Mouse (Mus musculus) hindbrain, embryonic 11.5 days (tissue): Measurements from ENCODE around the gene Wdfy1. TPM values are rescaled to one million over a fixed set of nuclear protein-coding genes. Genes with fewer than 3 reads are reported as not detected.

ENCODE experiments used
- ATAC-seq: fragments of 200-750 bp; cut with Nextera tagmentation; 2 replicates; pipeline ENCODE4 v1.8.0; 2017; ENCODE audit warnings: mild to moderate bottlenecking, moderate TSS enrichment, moderate library complexity; ENCODE audit not compliant: low FRiP score
- DNase-seq: peaks from one replicate; pipeline ENCODE4 v3.0.0-alpha.2; 2015; ENCODE audit warnings: low spot score
- H3K27ac ChIP-seq: fragments of 300-500 bp; sonication (generic); 2 replicates; pipeline ENCODE4 v1.5.1; 2014; ENCODE audit warnings: mild to moderate bottlenecking, low read depth, low read length
- H3K27me3 ChIP-seq: fragments of 300-500 bp; sonication (generic); 2 replicates; pipeline ENCODE4 v1.6.1; 2014; ENCODE audit warnings: mild to moderate bottlenecking, low read length, moderate library complexity, mixed read lengths; ENCODE audit not compliant: control insufficient read depth, insufficient read depth
- H3K36me3 ChIP-seq: fragments of 300-500 bp; sonication (generic); 2 replicates; pipeline ENCODE4 v1.6.1; 2014; ENCODE audit warnings: mild to moderate bottlenecking, low read length, moderate library complexity, mixed read lengths; ENCODE audit not compliant: control insufficient read depth, insufficient read depth
- H3K4me1 ChIP-seq: fragments of 300-500 bp; sonication (generic); replicated peaks from 2 replicates; pipeline ENCODE4 v1.6.1; 2014; ENCODE audit warnings: low read length, mixed read lengths; ENCODE audit not compliant: control insufficient read depth, insufficient read depth
- H3K4me2 ChIP-seq: fragments of 300-500 bp; sonication (generic); replicated peaks from 2 replicates; pipeline ENCODE4 v1.6.1; 2014; ENCODE audit warnings: mild to moderate bottlenecking, low read depth, low read length
- H3K4me3 ChIP-seq: fragments of 300-500 bp; sonication (generic); 2 replicates; pipeline ENCODE4 v1.5.1; 2014; ENCODE audit warnings: low read depth, low read length
- H3K9ac ChIP-seq: fragments of 300-500 bp; sonication (generic); 2 replicates; pipeline ENCODE4 v1.6.1; 2014; ENCODE audit warnings: low read depth, low read length
- H3K9me3 ChIP-seq: fragments of 300-500 bp; sonication (generic); 2 replicates; pipeline ENCODE4 v1.6.1; 2016; ENCODE audit warnings: low read length; ENCODE audit not compliant: control insufficient read depth
- WGBS: fragments of 180-500 bp; shearing (Covaris S2); extraction: QIAGEN DNeasy Blood & Tissue Kit; methylation state at CpG from one replicate; pipeline ENCODE4 v1.1.7; 2014; 5-methylcytosine and 5-hydroxymethylcytosine counted together
- polyA plus RNA-seq: library from polyadenylated mRNA; unstranded; fragments of >200 nt; fragmentation: Nextera tagmentation; extraction: Ambion mirVana; gene quantifications from 2 replicates; pipeline ENCODE4 v1.2.1, GENCODE M21; 2014

Gene Wdfy1
- polyA plus RNA-seq, 1 experiment from 2014 or later, result 52.6 TPM

DNA sequence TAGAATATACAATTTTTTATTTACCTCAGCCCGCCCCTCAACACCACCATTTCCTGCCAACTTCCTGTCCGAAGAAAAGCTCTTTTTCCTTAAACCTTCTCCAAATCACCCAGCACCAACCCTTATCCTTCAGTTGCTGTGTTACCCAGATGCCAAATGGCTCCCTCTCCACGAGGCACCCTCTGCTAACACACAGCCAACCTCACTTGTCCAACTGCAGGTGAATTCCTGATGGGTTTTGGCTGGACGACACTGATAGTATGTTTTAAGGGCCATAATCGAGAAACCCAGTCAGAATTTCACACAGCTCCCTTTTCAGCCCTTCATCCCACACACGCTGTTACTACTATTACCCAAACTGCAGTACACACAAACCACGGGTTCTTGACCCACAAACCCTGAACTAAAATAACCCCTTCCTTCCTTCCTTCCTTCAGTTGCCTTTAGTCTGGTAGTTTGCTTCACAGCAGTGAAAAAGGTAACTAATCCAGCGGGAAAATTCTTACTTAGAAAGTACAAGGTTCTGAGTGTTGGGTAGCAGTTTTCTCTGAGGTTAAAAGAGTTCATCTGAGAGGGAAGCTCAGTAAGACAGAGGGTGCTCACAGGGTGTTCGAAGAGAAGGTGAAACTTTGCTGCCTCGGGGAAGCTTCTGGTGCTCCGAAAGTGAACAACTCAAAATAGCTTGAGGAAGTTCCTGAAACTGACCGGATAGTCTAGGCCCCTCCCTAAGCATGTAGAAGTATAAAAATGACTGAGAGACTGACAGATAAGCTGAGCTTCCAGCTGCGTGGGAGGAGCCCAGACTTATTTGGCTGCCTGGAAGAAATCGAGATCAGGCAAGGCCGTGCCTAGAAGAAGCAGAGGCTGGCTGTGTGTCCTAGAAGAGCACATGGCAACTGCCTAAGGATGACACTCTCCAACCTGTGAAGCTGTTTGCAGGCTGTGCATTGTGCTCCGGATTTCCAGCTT, 13.4 kb downstream of the Wdfy1 start:
- DNase-seq, result peak; percentile 18
- no peaks in the 10 kb centered on the region for H3K9me3 ChIP-seq
- no peak overlapping the region for H3K27ac ChIP-seq
- no peaks in the 10 kb centered on the region for H3K27me3 ChIP-seq
- no peak overlapping the region for H3K9ac ChIP-seq
- 66% methylated on average over 16 of the region's 16 CpGs for WGBS
- peak overlapping the region; percentile 83 for H3K4me3 ChIP-seq
- ATAC-seq, result no peak
- H3K4me2 ChIP-seq, result peak overlapping the region; percentile 66
- peaks cover 3% of the 10 kb centered on the region; the same call in 1 of the 2 replicates for H3K4me1 ChIP-seq
- no peaks in the 10 kb centered on the region for H3K36me3 ChIP-seq

DNA sequence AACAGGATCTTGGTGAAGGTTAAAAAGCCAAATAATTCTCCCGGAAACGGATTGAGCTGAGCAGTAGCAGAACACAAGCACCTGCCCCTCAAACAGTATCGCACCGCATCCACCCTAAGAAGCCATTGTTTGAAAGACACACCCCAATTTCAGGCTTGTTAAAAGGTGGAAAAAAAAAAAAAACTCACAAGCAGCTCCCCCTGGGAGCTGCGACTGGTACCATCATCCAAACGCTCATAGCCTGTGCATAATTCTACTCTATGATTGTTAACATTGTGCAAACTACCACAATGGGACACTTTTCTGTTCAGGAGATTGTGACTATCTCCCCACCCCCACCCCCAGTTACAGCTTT, 14.0 kb downstream of the Wdfy1 start:
- WGBS, result 2% methylated on average over 6 of the region's 6 CpGs
- DNase-seq (no peak), ATAC-seq (no peak; the same call in 1 of the 2 replicates)
- no peaks in the 10 kb centered on the region for H3K36me3 ChIP-seq
- no peak overlapping the region for H3K27ac ChIP-seq
- no peaks in the 10 kb centered on the region for H3K9me3 ChIP-seq
- H3K9ac ChIP-seq, result peak overlapping the region; percentile 59
- peaks cover 3% of the 10 kb centered on the region; the same call in 1 of the 2 replicates for H3K4me1 ChIP-seq
- H3K27me3 ChIP-seq, result no peaks in the 10 kb centered on the region
- H3K4me2 ChIP-seq, result peak overlapping the region; percentile 66
- peak overlapping the region; percentile 83 for H3K4me3 ChIP-seq

- ATAC-seq (peak; percentile 97), DNase-seq (peak; percentile 92)
- under 1% methylated on average over 62 of the region's 65 CpGs for WGBS
- Histone ChIP-seq H3K9me3 (no peaks in the 10 kb centered on the region), H3K4me2 (peak overlapping the region; percentile 66), H3K27ac (no peak overlapping the region), H3K36me3 (no peaks in the 10 kb centered on the region), H3K4me1 (peaks cover 3% of the 10 kb centered on the region; the same call in 1 of the 2 replicates), H3K27me3 (no peaks in the 10 kb centered on the region), H3K4me3 (peak overlapping the region; percentile 83), H3K9ac (peak overlapping the region; percentile 85)
Observed at GRCm38 (mm10) chr1:79761106-79761916, 14.6 kb downstream of the Wdfy1 start.

DNA sequence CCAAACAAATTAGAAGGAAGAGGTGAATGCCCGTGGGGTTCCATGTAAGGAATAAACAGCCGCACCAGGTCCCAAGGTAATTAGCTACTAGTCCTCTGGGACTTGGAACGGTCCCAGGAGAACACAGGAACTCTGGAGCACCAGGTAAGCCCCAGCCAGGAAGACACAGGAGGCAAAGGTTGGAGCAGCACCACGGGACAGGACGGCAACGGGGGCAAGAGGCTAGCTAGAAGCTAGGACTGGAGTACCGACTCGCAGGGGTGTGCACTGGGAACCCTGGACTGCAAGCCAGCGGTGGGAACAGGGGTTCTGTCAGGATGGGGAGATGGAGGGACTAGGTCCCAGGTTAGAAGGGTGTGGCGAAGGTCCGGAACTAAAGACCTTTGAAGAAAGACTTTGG, 15.3 kb downstream of the Wdfy1 start:
- no peak; the same call in 1 of the 2 replicates for ATAC-seq
- H3K9ac ChIP-seq, result peak overlapping the region; percentile 85
- no peaks in the 10 kb centered on the region for H3K27me3 ChIP-seq
- peak overlapping the region; percentile 83 for H3K4me3 ChIP-seq
- no peaks in the 10 kb centered on the region for H3K9me3 ChIP-seq
- WGBS, result 14% methylated on average over 11 of the region's 11 CpGs
- no peaks in the 10 kb centered on the region for H3K36me3 ChIP-seq
- no peak overlapping the region for H3K27ac ChIP-seq
- no peak for DNase-seq
- peak overlapping the region; percentile 66 for H3K4me2 ChIP-seq
- H3K4me1 ChIP-seq, result peaks cover 3% of the 10 kb centered on the region; the same call in 1 of the 2 replicates

DNA sequence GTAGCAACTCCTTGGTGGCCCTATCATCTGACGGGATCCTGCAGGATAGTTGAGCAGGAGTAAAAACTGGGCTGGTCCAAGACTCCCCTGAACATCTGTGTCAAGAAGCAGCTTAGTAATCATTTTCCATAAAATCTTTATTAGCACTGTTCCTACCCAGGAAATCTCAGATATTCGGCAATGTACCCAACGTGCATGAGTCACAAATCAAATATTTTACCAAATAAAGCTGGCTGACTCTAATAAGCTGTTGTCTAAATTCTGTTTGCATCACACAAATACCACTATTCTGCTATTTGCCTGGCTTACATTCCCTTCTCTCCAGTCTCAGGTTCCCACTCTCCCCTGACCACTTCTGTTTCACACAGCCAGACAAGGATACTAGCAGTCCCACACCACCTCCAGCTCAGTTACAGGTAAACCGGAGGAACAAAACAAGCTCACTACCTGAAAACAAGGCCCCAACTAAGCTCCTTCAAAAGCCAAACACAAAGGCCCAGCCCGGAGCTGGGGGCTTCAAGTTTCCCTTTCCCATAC, 16.4 kb downstream of the Wdfy1 start:
- Histone ChIP-seq H3K9me3 (no peaks in the 10 kb centered on the region), H3K27ac (no peak overlapping the region), H3K9ac (no peak overlapping the region), H3K27me3 (no peaks in the 10 kb centered on the region), H3K4me3 (no peak overlapping the region), H3K4me2 (no peak overlapping the region), H3K36me3 (no peaks in the 10 kb centered on the region), H3K4me1 (peaks cover 3% of the 10 kb centered on the region; the same call in 1 of the 2 replicates)
- DNase-seq (peak; percentile 1), ATAC-seq (no peak)
- WGBS, result 82% methylated on average over 5 of the region's 5 CpGs

DNA sequence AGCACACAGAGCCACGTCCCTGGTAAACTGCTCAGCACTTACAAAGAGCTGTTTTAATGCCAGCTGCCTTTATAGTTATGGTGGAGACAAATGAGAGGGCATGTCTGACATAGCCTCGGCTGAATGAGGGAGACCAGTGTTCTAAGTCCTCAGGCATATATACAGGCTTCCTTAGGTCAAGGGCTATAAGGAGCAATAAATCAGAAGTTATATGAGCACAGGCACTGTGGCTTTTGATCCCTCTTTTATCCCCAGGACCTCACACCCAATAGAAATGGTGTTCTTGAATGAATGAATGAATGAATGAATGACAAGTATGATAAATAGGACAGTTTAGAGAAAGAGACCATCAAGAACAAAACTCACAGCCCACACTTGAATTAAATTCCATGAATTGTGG, 16.9 kb downstream of the Wdfy1 start:
- no peak overlapping the region for H3K4me3 ChIP-seq
- peaks cover 3% of the 10 kb centered on the region; the same call in 1 of the 2 replicates for H3K4me1 ChIP-seq
- H3K9me3 ChIP-seq, result no peaks in the 10 kb centered on the region
- H3K27me3 ChIP-seq, result no peaks in the 10 kb centered on the region
- H3K4me2 ChIP-seq, result no peak overlapping the region
- H3K9ac ChIP-seq, result no peak overlapping the region
- H3K36me3 ChIP-seq, result no peaks in the 10 kb centered on the region
- WGBS, result 49% methylated on average over 2 of the region's 2 CpGs
- no peak for DNase-seq
- ATAC-seq, result no peak
- H3K27ac ChIP-seq, result no peak overlapping the region

DNA sequence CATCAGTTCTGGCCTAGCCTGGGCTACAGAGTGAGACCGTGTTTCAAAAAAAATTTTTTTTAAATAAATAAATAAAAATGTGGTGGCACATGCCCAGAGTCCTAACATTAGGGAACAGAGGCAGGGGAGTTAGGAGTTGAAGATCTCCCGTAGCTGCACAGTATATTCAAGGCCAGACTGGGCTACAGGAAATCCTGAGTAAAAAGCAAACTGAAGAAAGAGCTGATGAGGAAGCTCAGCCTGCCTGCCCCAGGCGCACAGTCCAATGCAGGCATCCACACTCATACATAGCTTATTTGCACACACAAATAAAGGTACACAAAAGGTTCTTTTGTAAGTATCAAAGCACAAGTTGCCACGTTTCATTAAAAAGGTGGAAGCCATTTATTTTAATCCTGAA, 18.3 kb downstream of the Wdfy1 start:
- Histone ChIP-seq H3K4me2 (no peak overlapping the region), H3K9me3 (no peaks in the 10 kb centered on the region), H3K27me3 (no peaks in the 10 kb centered on the region), H3K27ac (no peak overlapping the region), H3K4me1 (peaks cover 3% of the 10 kb centered on the region; the same call in 1 of the 2 replicates), H3K9ac (no peak overlapping the region), H3K4me3 (no peak overlapping the region), H3K36me3 (no peaks in the 10 kb centered on the region)
- no peak for ATAC-seq
- no peak for DNase-seq
- WGBS, result 77% methylated on average over 4 of the region's 4 CpGs

DNA sequence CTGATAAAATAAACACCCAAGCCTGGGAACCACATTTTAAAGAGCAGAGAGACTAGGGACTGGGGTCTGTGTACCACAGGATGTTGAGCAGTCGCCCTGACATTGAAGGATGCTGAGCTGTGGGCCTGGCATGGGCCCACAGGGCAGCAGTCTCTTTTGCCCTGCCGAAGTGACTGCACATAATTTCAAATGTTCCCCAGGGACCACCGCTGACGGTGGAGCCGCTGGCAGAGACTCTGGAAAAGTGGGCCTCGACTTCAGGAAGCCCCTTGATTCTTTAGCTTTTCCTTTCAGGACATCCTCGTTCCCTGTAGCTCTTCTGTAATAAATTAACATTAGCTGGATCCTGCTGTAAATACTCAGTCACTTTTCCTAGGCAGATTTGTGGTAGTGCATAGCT, 18.8 kb downstream of the Wdfy1 start:
- ATAC-seq (no peak), DNase-seq (no peak)
- Histone ChIP-seq H3K9ac (no peak overlapping the region), H3K4me2 (no peak overlapping the region), H3K4me3 (no peak overlapping the region), H3K27ac (no peak overlapping the region), H3K9me3 (no peaks in the 10 kb centered on the region), H3K27me3 (no peaks in the 10 kb centered on the region), H3K36me3 (no peaks in the 10 kb centered on the region), H3K4me1 (peaks cover 3% of the 10 kb centered on the region; the same call in 1 of the 2 replicates)
- WGBS, result 57% methylated on average over 7 of the region's 7 CpGs
